Mouse (Mus musculus) layer of hippocampus, postnatal 36 days (tissue): ENCODE measurements around the gene Rrnad1. TPM values are rescaled to one million over a fixed set of nuclear protein-coding genes. Genes with fewer than 3 reads are reported as not detected.
"Not testable (repeated sequence)": the region's sequence is repeated elsewhere in the genome, so short reads cannot be mapped to it uniquely, and the experiment has no call there.

Experiments
- DNase-seq, 2 experiments: peaks; one replicate each; pipeline ENCODE4 v3.0.0; 2022
- total RNA-seq, 2 experiments: library from RNA; stranded (reverse); gene quantifications; 2 replicates each; pipeline ENCODE4 v1.2.3; 2021

Rrnad1 gene
- total RNA-seq, 2 experiments from 2014 or later: 23.5 to 27.9 TPM

DNA sequence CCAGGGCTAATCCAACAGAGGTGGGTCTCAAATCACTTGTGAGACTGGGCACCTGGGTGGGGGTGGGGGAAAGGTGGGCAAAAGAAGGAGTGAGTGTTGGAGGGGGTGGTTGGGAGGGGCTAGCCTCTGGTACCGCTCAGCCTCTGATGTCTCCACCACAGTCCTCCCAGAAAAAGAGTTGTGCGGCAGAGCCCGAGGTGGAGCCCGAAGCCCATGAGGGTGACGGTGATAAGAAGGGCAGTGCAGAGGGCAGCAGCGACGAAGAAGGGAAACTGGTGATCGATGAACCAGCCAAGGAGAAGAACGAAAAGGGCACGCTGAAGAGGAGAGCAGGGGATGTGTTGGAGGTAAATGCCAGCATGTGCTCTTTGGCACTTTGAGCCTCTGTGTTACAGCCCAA lies 16.6 kb downstream of the Rrnad1 start:
- no peak for DNase-seq

- DNase-seq: no peak
Observed at GRCm38 (mm10) chr3:87913491-87913890, 17.0 kb downstream of the Rrnad1 start.

GRCm38 (mm10) chr3:87910573-87911141 lies 19.9 kb downstream of the Rrnad1 start:
- DNase-seq: peak; percentile 40 to 45

GRCm38 (mm10) chr3:87909874-87910273 lies 20.6 kb downstream of the Rrnad1 start:
- DNase-seq: no peak

DNA sequence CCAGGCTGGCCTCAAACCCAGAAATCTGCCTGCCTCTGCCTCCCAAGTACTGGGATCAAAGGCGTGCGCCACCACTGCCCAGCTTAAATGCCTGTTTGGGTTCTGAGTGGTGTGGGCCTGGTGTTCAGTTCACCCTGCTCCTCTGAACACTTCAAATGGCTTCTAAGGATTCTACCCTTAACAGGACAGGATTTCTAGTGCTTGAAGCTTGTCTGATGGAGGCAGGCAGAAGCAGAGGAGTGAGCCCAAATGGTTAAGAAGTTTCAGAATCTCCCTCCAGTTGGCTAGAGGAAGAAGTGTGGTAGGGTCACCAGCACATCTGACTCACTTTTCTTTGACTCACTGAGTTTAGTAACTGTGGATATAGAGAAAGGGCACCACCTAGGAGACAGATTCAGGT lies 21.1 kb downstream of the Rrnad1 start:
- DNase-seq: no peak

- no peak for DNase-seq
Observed at GRCm38 (mm10) chr3:87907906-87908305, 22.6 kb downstream of the Rrnad1 start.

DNA sequence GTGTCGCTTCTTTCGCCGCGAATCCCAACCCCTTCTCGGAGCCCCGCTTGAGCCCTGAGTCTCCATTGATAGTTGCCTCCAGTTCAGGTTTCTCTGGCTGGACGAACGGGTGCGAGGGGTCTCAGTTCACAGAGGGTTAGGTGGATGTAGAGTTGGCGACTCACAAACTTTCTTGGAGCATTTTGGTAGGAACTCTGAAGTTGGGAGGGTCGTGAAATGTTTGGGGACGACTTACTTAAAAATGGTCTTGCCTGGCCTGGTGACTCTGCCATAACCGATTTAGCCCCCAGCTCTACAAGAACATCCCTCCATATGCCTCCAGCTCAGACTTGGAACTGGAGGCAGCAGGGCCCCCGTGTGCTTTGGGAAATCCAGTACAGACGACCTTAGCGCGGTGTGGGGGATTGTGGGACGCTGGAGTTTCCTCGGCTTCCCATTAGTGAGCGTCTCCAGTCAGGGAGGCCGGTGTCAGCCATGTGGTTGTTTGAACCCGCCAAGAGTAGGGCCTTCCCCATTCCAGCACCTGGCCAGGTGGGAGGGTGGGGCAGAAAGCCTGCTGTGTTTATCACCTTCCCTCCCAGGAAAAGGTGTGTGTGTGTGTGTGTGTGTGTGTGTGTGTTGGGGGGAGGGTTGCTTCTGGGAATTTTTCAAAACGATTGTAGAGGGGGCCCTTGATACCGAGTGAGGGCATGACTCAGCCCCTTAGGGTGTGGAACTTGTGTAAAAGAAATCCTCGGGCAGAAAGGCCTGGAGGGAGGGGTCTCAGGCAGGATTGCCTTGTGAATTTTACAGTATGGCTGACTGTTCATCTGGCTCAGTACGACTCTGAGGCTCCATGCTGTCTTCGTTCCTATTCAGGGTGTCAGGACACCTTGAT lies 23.3 kb downstream of the Rrnad1 start:
- peak; percentile 40 for DNase-seq

GRCm38 (mm10) chr3:87906601-87906980 lies 23.9 kb downstream of the Rrnad1 start:
- DNase-seq: no peak

DNA sequence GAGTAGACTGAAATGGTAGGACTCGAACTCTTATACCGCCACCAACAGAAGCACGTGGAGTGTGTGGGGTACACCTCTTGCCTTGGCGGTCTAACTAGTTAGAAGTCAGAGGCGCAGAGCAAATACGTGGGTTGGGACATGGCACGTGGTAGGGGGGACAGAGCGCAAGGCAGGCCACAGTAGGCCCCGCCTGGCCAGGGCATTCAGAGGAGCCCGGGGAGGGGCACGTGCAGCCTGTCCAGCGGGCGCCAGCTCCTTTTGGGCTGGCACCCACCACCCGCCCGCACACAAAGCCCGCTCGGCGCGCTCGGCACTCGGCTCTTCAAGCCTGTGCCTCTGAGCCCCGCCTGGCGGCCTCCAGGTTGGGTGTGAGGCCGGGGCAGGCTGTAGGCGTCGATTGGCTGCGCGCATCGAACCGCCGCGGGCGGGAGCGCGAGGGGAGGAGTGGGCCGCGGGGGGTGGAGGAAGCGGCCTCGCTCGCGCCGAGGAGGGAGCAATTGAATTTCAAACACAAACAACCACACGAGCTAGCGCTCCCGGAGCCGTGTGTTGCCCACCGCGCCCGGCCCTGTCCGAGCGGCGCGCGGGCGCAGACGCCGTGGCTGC lies 24.5 kb downstream of the Rrnad1 start, which contains the start of gene Hdgf:
TSS of gene Hdgf (plus strand) at position 442 of the 606 bp plus-strand sequence.
- peak; percentile 95 to 96 for DNase-seq

- DNase-seq: no peak
Observed at GRCm38 (mm10) chr3:87903821-87904220, 26.7 kb downstream of the Rrnad1 start.

- DNase-seq: not testable (repeated sequence)
Observed at GRCm38 (mm10) chr3:87901959-87902358, 28.6 kb downstream of the Rrnad1 start.

GRCm38 (mm10) chr3:87901036-87901624 lies 29.4 kb downstream of the Rrnad1 start:
- DNase-seq: no peak

- no peak for DNase-seq
Observed at GRCm38 (mm10) chr3:87899776-87900175, 30.7 kb downstream of the Rrnad1 start.

DNA sequence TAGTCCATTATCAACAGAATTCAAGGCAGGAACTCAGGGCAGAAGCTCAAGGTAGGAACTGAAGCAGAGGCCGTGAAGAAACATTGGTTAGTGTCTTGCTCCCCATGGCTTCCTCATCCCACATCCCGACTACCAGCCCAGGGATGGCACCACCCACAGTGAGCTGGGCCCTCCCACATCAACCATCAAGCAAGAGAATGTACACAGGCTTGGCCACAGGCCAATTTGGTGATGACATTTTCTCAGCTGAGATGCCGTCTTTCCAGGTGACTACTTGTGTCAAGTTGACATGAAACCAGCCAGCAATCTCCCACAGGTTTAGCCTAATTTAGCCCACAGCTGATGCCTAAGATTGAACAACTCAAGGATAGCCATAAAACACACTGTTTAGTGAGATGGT lies 31.3 kb downstream of the Rrnad1 start:
- no peak for DNase-seq

- DNase-seq: no peak
Observed at GRCm38 (mm10) chr3:87893367-87893905, 37.1 kb downstream of the Rrnad1 start.

GRCm38 (mm10) chr3:87891481-87891880 lies 39.0 kb downstream of the Rrnad1 start:
- DNase-seq: no peak

DNA sequence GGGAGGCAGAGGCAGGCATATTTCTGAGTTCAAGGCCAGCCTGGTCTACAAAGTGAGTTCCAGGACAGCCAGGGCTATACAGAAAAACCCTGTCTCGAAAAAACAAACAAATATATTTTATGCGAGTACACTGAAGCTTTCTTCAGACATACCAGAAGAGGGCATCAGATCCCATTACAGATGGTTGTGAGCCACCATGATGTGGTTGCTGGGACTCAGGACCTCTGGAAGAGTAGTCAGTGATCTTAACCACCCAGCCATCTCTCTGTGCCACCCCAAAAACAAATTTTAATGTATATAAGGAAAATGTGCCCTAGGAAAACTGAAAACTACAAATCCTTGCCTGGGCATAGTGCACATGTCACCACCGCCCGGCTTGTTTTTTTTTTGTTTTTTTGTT lies 43.1 kb downstream of the Rrnad1 start:
- DNase-seq: not testable (repeated sequence)

GRCm38 (mm10) chr3:87886416-87886815 lies 44.1 kb downstream of the Rrnad1 start:
- no peak for DNase-seq

DNA sequence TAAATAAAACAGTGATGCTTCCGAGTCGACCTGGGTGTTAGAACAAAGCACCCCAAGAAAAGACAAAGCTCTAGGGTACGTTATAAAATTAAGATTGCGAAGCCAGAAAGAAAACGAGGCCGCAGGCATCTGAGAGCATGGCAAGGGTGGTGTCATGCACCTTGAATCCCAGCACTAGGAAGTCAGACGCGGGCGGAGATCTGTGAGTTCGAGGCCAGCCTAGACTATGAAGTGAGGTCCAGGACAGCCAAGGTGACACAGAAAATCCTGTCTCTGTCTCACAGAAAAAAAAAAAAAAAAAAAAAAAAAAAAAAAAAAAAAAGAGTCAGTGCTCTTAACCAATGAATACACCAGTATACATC lies 44.5 kb downstream of the Rrnad1 start:
- no peak for DNase-seq

GRCm38 (mm10) chr3:87885281-87886003 lies 45.1 kb downstream of the Rrnad1 start, which contains the start of gene Prcc:
Prcc (minus strand) TSS chr3:87885608.
- DNase-seq: peak; percentile 93 to 94

DNA sequence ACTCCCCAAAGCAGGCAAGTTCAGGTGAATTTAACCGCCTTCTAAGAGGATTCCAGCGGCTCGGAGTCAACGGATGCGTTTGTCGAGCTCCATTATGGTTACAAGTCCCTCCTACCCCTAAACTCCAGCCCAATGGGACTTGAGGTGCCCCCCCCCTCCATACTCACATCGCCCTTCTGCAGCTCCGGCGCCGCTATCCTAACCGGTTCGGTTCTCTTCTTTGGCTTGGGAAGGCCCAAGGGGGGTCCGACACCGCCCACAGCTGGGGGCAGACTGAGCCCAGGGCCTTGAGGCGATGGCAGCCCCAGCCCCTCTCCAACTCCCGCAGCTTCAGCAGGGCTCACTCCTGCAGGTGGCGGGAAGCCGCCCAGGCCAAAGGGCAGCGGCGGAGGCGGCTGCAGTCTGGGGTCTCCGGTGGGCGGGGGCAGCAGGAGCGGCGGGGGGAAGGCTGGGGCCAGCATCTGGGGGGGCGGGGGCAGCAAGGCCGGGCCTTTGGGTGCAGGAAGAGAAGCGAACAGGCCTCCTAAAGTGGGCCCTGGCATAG lies 45.7 kb downstream of the Rrnad1 start:
- peak; percentile 38 to 39 for DNase-seq

GRCm38 (mm10) chr3:87884291-87884690 lies 46.2 kb downstream of the Rrnad1 start:
- DNase-seq: no peak
